Mouse (Mus musculus) spleen, adult 2 months (tissue): ENCODE results near the gene Parp9. TPM values are rescaled to one million over a fixed set of nuclear protein-coding genes. Genes with fewer than 3 reads are reported as not detected.
"Not testable (repeated sequence)": the region's sequence is repeated elsewhere in the genome, so short reads cannot be mapped to it uniquely, and the experiment has no call there.

Experiments
- DNase-seq, 2 experiments: peaks; one replicate each; pipeline versions ENCODE4 v3.0.0 to v3.0.0-alpha.2; 2012 to 2021; ENCODE audit warnings: low spot score in 2 of 2, low read depth in 1 of 2
- H3K27ac ChIP-seq: fragments of 200-500 bp; 2 replicates; pipeline ENCODE4 v1.5.1; 2012; ENCODE audit warnings: low read length, inconsistent platforms; ENCODE audit not compliant: insufficient read depth
- H3K27me3 ChIP-seq: fragments of 200-500 bp; 2 replicates; pipeline ENCODE4 v1.6.1; 2012; ENCODE audit warnings: mild to moderate bottlenecking, moderate library complexity, low read length, inconsistent platforms; ENCODE audit not compliant: control insufficient read depth, insufficient read depth
- H3K36me3 ChIP-seq: fragments of 200-500 bp; 2 replicates; pipeline ENCODE4 v1.6.1; 2012; ENCODE audit warnings: mild to moderate bottlenecking, low read length, inconsistent platforms; ENCODE audit not compliant: control insufficient read depth, insufficient read depth
- H3K4me1 ChIP-seq: fragments of 200-500 bp; 2 replicates; pipeline ENCODE4 v1.6.1; 2011; ENCODE audit warnings: inconsistent platforms; ENCODE audit not compliant: control insufficient read depth, insufficient read depth, insufficient read length
- H3K4me3 ChIP-seq: fragments of 200-500 bp; 2 replicates; pipeline ENCODE4 v1.5.1; 2011; ENCODE audit warnings: mild to moderate bottlenecking, inconsistent platforms; ENCODE audit not compliant: insufficient read depth, insufficient read length; ENCODE audit errors: extremely low read depth
- CTCF ChIP-seq: fragments of 200-500 bp; IDR thresholded peaks from 2 replicates; pipeline ENCODE4 v1.5.1; 2011; ENCODE audit warnings: mild to moderate bottlenecking, inconsistent platforms; ENCODE audit not compliant: insufficient read depth, insufficient read length, insufficient replicate concordance; ENCODE audit errors: extremely low read depth
- POLR2A ChIP-seq: fragments of 200-500 bp; IDR thresholded peaks from 2 replicates; pipeline ENCODE4 v1.6.1; 2011; ENCODE audit warnings: low read depth, low read length, inconsistent platforms
- WGBS: fragments of 180-500 bp; shearing (Covaris S2); methylation state at CpG from one replicate; pipeline ENCODE4 v1.1.7; 2018; 5-methylcytosine and 5-hydroxymethylcytosine counted together
- polyA plus RNA-seq: library from polyadenylated mRNA; depleted of rRNA; stranded (reverse); fragments of >200 nt; gene quantifications from 2 replicates; pipeline ENCODE4 v1.2.3, GENCODE M21; 2012; rRNA removed

The Parp9 gene
- polyA plus RNA-seq, 1 experiment: 6.7 TPM

GRCm38 (mm10) chr16:35987930-35988329 is 49.7 kb downstream of the Parp9 start:
- TF ChIP-seq POLR2A (no peak), CTCF (no peak)
- Histone ChIP-seq H3K36me3 (no peaks in the 10 kb centered on the region), H3K27me3 (no peaks in the 10 kb centered on the region), H3K4me3 (no peak overlapping the region), H3K27ac (no peak overlapping the region), H3K4me1 (no peaks in the 10 kb centered on the region; the same call in 1 of the 2 replicates)
- WGBS: 43% methylated on average over 1 of the region's 1 CpGs
- no peak for DNase-seq

- no peak overlapping the region for H3K4me3 ChIP-seq
- TF ChIP-seq POLR2A: no peak
- TF ChIP-seq CTCF: no peak
- no peaks in the 10 kb centered on the region for H3K36me3 ChIP-seq
- H3K27me3 ChIP-seq: no peaks in the 10 kb centered on the region
- H3K27ac ChIP-seq: no peak overlapping the region
- no peaks in the 10 kb centered on the region; the same call in none of the 2 replicates for H3K4me1 ChIP-seq
- DNase-seq: no peak
- 72% methylated on average over 1 of the region's 1 CpGs for WGBS
These were observed 54.1 kb downstream of the Parp9 start for GRCm38 (mm10) chr16:35992391-35992790.

- Histone ChIP-seq H3K27ac (no peak overlapping the region), H3K27me3 (no peaks in the 10 kb centered on the region), H3K36me3 (no peaks in the 10 kb centered on the region), H3K4me1 (no peaks in the 10 kb centered on the region; the same call in none of the 2 replicates), H3K4me3 (no peak overlapping the region)
- DNase-seq: no peak
- WGBS: 93% methylated on average over 3 of the region's 3 CpGs
- TF ChIP-seq POLR2A (no peak), CTCF (no peak)
These were observed 55.0 kb downstream of the Parp9 start for GRCm38 (mm10) chr16:35993316-35993715.

- 92% methylated on average over 4 of the region's 4 CpGs for WGBS
- DNase-seq: not testable (repeated sequence)
These were observed 60.6 kb downstream of the Parp9 start for GRCm38 (mm10) chr16:35998852-35999251.

GRCm38 (mm10) chr16:36008396-36008795 is 70.1 kb downstream of the Parp9 start:
- Histone ChIP-seq H3K4me3 (no peak overlapping the region), H3K27ac (no peak overlapping the region), H3K27me3 (no peaks in the 10 kb centered on the region), H3K4me1 (no peaks in the 10 kb centered on the region), H3K36me3 (peaks cover 14% of the 10 kb centered on the region)
- 93% methylated on average over 3 of the region's 3 CpGs for WGBS
- no peak for DNase-seq
- TF ChIP-seq POLR2A (no peak), CTCF (no peak)

More at GRCm38 (mm10) chr16:35998852-35999251, 60.6 kb downstream of the Parp9 start:
- not testable (repeated sequence) for H3K4me3 ChIP-seq, H3K4me1 ChIP-seq, H3K27ac ChIP-seq, H3K27me3 ChIP-seq
- peaks cover 12% of the 10 kb centered on the region for H3K36me3 ChIP-seq

GRCm38 (mm10) chr16:36016335-36016734 is 78.1 kb downstream of the Parp9 start:
- Histone ChIP-seq H3K4me1 (no peaks in the 10 kb centered on the region), H3K27me3 (no peaks in the 10 kb centered on the region), H3K36me3 (peaks cover 10% of the 10 kb centered on the region), H3K27ac (no peak overlapping the region), H3K4me3 (no peak overlapping the region)
- TF ChIP-seq POLR2A: no peak
- TF ChIP-seq CTCF: no peak
- WGBS: 94% methylated on average over 1 of the region's 1 CpGs
- DNase-seq: no peak

Other genes starting within 250 kb of the Parp9 start
- 20.7 and 27.5 TPM in 2 replicates for gene Dirc2, start 169.1 kb upstream of the Parp9 start, polyA plus RNA-seq
- gene Hspbap1, start 168.1 kb upstream of the Parp9 start, polyA plus RNA-seq: 6.3 and 6.7 TPM in 2 replicates
- gene Parp14, start 66.9 kb upstream of the Parp9 start, polyA plus RNA-seq: 8.0 and 8.1 TPM in 2 replicates
- gene Dtx3l, start 681 bp downstream of the Parp9 start, polyA plus RNA-seq: 8.1 and 8.5 TPM in 2 replicates
- gene Kpna1, start 40.3 kb downstream of the Parp9 start, polyA plus RNA-seq: 3.2 and 4.2 TPM in 2 replicates
- gene Wdr5b, start 102.7 kb downstream of the Parp9 start, polyA plus RNA-seq: 1.7 TPM in 2 replicates
- gene Fam162a, start 133.1 kb downstream of the Parp9 start, polyA plus RNA-seq: 13.6 and 15.2 TPM in 2 replicates
- gene Ccdc58, start 133.2 kb downstream of the Parp9 start, polyA plus RNA-seq: 2.4 and 2.6 TPM in 2 replicates
- gene Csta1, start 192.8 kb downstream of the Parp9 start, polyA plus RNA-seq: not detected in 2 replicates
- gene Stfa2l1, start 218.3 kb downstream of the Parp9 start, polyA plus RNA-seq: 0.48 TPM in 1 of 2 replicates, not detected in the other
- not detected in 2 replicates for gene Gm5483, start 245.7 kb downstream of the Parp9 start, polyA plus RNA-seq